Mouse (Mus musculus) gastrocnemius, adult 8-10 months (tissue): Measurements from ENCODE around the gene Dhdh. TPM values are rescaled to one million over a fixed set of nuclear protein-coding genes. Genes with fewer than 3 reads are reported as not detected.
"Not testable (repeated sequence)": the region's sequence is repeated elsewhere in the genome, so short reads cannot be mapped to it uniquely, and the experiment has no call there.

Source experiments
- DNase-seq, 2 experiments: peaks; one replicate each; pipeline ENCODE4 v3.0.0; 2022; ENCODE audit warnings: low spot score in 2 of 2
- total RNA-seq, 4 experiments: library from RNA; stranded (reverse); gene quantifications; 2 replicates each; pipeline ENCODE4 v1.2.4; 2022

Dhdh gene
- total RNA-seq, 4 experiments from 2014 or later, result 22.2 to 29.9 (median 27.6) TPM

GRCm38 (mm10) chr7:45509912-45510787, 21.5 kb upstream of the Dhdh start, which contains the start of gene Nucb1:
TSS of gene Nucb1 (minus strand) at chr7:45510406.
- peak; percentile 89 to 90 for DNase-seq

DNA sequence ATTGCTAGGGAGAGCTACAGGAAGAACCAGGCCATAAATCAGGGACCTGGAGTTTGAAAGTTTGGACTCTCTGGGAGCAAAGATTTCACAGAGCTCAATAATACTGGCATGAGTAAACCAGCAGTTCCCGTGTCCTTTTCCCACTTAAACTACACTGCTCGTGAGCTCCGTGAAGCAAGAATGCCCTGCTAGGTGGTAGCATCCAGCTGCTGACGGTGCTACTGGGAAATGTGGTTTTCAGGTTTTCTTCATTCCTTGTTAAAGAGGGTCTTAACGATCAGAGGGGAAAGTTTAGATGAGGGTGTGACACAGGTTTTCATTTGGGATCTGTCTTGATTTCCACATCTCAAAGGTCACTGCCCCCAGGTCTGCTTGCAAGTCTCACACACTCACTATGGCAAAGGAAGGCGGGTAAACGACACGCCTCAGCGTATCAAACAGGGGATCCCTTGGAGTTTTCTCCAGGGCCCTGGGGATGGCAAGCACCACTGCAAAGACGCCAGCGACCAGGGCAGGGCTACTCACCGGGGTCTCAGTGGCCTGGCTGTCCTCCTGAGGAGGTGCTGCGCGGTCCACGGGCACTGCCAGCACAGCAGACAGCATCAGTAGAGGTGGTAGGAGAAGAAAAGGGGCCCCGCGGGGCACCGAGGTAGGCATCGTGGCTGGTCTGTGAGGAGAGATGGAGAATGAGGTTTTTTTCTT, 20.7 kb upstream of the Dhdh start:
- no peak for DNase-seq

- DNase-seq, result no peak
Observed at GRCm38 (mm10) chr7:45508561-45508960, 20.0 kb upstream of the Dhdh start.

GRCm38 (mm10) chr7:45507583-45507982, 19.0 kb upstream of the Dhdh start:
- DNase-seq, result no peak

DNA sequence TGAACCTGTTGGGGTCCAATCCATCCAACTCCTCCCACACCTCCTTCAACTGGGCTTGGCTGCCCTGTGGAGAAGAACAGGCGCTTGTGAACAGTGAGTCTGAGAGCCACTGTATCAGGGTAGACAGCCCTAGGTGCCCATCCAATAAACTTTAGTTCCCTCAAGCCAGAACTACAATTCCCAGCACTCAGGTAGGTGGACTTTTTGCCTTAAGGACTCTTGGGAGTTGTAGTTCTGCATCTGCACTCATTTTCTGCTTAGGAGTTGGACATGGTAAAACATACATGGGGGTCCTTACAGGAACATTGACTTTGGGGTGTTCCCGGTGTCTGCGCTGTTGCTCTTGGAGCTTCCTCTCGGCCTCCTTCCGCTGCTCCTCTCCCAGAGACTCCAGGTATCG, 9.8 kb upstream of the Dhdh start:
- no peak for DNase-seq

- DNase-seq, result no peak
Observed at GRCm38 (mm10) chr7:45494548-45494947, 5.9 kb upstream of the Dhdh start.

GRCm38 (mm10) chr7:45492951-45493350, 4.3 kb upstream of the Dhdh start:
- DNase-seq, result peak; percentile 44 to 63

GRCm38 (mm10) chr7:45492225-45492844, 3.7 kb upstream of the Dhdh start:
- DNase-seq, result no peak

DNA sequence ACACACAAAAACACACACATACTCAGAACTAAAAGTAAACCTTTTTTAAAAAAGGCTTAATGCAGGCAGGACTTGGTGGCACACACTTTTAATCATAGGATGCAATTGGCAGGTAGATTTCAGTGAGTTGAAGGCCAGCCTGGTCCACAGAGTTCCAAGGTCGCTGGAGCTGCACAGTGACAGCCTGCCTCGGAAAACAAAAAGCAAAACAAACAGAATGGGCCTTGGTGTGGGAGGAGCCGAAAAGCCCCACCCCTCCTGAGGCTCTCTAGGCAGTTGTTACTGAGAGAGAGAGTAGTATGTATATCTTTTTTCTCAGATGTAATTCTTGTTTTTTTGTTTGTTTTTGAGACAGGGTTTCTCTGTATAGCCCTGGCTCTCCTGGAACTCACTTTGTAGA, 2.7 kb upstream of the Dhdh start:
- no peak for DNase-seq

GRCm38 (mm10) chr7:45490822-45491221, 2.2 kb upstream of the Dhdh start:
- no peak for DNase-seq

DNA sequence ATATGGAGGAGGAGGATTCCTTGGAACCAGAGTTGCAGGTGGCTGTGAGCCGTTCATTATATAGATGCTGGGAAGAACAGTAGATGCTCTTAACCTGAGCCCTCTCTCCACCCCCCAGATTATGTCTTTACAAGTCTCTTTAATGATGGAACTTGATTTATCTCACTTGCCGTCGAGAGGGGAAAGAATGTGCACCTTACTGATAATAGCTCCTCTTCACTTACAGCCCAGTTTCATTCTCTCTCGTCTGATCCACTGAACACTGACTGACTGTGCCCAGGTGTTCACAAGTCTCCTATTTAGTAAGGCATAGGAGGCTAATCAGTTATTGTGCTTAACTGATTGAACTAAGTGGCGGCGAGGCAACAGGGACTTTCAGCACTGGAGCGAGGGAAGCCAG, 973 bp upstream of the Dhdh start:
- no peak for DNase-seq

- DNase-seq, result no peak
Observed at GRCm38 (mm10) chr7:45487861-45488292, 728 bp downstream of the Dhdh start.

- no peak for DNase-seq
Observed at GRCm38 (mm10) chr7:45486761-45487415, 1.7 kb downstream of the Dhdh start, which contains the start of gene Gm45808. TSS of gene Gm45808 (minus strand) at chr7:45486811.

GRCm38 (mm10) chr7:45486158-45486557, 2.4 kb downstream of the Dhdh start:
- DNase-seq, result no peak

GRCm38 (mm10) chr7:45484985-45485384, 3.6 kb downstream of the Dhdh start:
- not testable (repeated sequence) for DNase-seq

GRCm38 (mm10) chr7:45482166-45482565, 6.4 kb downstream of the Dhdh start:
- no peak for DNase-seq

DNA sequence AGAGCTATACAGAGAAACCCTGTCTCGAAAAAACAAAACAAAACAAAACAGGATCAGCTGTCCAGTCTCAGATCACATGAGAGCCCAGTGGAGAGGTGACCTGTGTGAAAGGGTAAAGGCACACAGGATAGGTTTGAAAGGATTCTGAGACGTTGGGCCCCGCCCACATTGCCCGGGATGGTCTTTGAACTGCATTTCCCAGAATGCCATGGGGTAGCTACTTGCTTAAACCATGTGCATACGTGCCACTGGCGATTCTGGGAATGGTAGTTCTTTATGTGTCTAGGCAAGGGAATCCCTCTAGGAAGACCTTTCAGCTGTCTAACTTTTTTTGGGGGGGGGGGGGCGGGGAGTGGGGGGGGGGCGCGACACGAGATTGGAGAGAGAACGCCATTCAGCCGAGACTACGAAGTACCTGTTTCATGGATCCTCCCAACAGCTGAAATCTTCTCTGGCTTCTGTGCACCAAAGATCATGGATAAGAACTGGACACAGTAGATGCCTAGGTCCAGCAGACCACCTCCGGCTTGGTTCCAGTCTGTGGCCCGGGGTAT, 7.2 kb downstream of the Dhdh start, which contains the start of gene Tulp2:
Gene Tulp2 (plus strand): TSS at position 504 of the 554 bp plus-strand sequence.
- peak in 1 of 2 experiments; percentile 50 for DNase-seq

- not testable (repeated sequence) for DNase-seq
Observed at GRCm38 (mm10) chr7:45480310-45480709, 8.3 kb downstream of the Dhdh start.

- DNase-seq, result no peak
Observed at GRCm38 (mm10) chr7:45478774-45479173, 9.8 kb downstream of the Dhdh start.

GRCm38 (mm10) chr7:45477003-45477402, 11.6 kb downstream of the Dhdh start:
- no peak for DNase-seq

DNA sequence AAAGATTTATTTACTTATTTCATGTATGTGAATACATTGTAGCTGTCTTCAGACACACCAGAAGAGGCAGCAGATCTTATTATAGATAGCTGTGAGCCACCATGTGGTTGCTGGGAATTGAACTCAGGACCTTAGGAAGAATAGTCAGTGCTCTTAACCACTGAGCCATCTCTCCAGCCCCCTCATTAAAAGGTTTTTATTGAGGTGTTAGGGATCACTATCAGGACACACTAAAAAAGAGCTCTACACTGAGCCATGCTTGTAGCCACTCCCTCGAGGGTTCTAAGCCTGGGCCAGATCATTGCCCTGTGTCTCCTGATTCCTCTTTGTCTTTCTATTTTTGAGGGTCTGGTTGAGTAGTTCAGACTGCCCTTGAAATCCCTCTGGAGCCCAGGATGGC, 12.2 kb downstream of the Dhdh start:
- DNase-seq, result no peak
